Mouse (Mus musculus) telencephalon, adult 2 months (tissue): ENCODE measurements around the gene Commd9.

Experiments
- DNase-seq: peaks from one replicate; pipeline ENCODE4 v3.0.0-alpha.2; 2011; ENCODE audit warnings: low read depth, low spot score

Gene Commd9

DNA sequence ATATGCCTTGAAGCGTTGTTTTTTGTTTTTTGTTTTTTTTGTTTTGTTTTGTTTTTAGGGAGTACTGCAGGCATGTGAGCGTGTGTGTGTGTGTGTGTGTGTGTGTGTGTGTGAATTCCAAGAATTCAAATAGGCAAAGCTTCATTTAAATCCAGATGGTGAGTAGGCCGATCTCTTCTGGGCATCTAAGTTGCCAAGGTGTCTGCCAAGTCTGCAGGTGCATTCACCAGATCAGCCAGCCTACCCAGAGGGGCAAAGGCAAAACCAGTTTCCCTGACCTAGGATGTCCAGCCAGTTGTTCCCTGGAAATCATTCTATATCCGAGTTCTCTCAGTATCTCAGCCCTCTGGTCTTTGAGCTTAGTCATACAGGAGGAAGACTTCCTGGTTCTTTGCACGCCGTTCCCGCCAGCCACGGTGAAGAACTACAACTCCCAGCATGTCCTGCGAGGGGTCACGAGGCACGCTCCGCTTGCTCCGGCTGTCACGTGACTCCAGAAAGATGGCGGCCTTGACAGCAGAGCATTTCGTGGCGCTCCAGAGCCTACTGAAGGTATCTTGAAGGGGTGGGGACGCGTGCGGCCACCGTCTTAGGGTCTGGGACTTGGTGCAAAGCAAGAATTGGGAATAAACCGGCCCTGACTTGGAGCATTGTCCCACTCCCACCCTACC lies at the start of gene Commd9:
Commd9 (plus strand) TSS at position 480 of the 671 bp plus-strand sequence.
- DNase-seq = peak; percentile 92

DNA sequence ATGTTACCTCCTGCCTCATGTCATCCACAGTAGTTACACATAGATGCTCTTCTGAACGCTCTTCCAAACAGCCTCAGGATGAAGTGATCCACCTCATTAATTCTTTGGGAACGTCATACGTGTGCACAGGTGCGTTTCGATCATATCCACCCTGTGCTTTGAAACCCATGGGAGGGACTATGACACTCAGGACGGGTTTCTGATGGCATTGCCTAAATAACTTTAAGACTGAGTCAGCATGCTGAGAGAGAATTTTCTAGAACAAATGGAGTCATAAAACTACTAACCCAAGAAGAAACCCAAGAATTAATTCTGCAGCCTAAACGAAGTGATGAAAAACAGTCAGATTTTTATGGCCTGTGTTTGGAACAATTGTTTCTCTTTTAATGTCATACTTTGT lies 43.3 kb upstream of the Commd9 start:
- no peak for DNase-seq

DNA sequence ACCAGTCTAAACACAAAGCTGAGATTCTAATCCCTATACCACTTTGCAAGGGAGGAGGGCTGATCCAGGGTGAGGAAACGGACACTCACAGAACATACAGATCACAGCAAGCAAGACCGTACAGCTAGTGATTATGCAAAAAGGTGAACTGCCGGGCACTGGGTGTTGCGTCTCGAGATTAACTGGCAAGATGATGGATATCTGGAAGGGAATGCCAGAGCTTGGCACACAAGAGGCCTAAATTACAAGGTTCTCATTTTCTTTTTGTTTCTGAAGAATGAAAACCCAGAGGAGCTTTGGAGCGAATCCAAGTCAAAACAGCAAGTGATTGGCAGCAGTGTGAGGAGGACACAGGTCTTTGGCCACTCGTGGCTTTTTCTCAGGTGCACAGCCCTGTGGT lies 31.3 kb upstream of the Commd9 start:
- no peak for DNase-seq

- no peak for DNase-seq
These were observed 29.9 kb upstream of the Commd9 start for GRCm38 (mm10) chr2:101856174-101856573.

DNA sequence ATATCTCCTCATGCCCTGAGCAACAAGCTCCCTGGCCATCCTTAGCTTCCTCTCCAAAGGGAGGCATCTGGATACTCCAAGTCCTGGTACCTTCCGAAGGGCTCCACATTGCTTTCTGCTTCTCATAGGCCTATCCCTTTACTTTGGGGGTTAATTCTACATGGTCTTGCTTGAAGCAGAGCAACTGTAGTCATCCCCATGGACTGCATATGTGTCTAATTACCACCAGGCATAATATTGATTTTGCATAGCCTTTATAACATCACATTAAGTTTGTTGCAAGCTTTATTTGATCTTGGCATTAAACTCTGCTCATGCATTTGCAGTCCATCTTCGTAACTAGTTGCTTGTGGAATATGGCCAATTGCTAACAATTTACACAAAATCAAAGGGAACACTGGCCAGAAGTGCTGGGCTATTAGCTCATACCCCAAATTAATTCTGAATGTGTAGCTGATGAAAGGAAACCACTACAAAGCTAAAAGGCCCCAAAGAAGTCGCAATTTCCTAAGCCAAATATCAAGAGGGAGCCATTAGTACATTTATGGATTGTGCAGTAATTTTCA lies 25.0 kb upstream of the Commd9 start:
- no peak for DNase-seq

DNA sequence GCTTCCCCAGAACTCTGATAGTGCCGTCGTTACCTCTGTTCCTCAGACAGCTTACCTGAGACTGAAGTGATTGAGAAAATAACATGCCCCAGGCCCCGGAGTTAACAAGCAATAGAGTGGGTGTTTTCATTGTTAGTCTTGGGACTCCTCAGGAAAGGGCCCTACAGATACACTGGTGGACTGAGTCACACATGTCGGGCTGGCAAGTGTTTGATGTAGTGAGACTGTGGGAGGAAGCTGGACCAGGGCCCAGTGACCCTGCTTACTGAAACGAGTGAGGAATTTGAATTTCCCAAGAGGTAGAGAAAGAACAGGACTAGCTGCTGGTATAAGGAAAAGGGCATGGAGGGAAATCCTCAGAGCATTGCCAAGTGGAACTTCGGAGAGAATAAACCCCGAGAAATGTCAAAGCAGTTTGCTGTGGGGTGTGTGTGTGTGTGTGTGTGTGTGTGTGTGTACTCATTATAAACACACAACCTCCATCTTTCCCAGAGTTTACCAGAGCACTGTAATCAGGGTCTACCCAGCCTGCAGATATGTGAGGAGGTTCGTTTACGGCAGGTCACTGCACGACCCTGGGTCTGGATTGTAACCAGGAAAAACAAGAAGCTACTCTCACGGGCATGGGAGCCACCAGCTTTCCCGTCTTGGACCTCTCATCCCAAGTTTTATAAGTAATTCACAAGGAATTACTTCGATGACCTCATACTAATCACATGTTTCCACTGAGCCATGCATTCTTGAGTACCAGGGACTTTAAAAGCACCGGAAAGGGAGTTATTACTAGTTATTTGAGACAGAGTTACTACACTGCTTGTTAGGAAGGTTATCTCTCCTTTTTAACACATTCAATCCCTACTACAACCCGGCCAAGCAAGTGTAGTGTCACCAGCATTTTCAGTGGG lies 23.6 kb upstream of the Commd9 start:
- DNase-seq = no peak

- no peak for DNase-seq
These were observed 17.4 kb upstream of the Commd9 start for GRCm38 (mm10) chr2:101868683-101869082.

DNA sequence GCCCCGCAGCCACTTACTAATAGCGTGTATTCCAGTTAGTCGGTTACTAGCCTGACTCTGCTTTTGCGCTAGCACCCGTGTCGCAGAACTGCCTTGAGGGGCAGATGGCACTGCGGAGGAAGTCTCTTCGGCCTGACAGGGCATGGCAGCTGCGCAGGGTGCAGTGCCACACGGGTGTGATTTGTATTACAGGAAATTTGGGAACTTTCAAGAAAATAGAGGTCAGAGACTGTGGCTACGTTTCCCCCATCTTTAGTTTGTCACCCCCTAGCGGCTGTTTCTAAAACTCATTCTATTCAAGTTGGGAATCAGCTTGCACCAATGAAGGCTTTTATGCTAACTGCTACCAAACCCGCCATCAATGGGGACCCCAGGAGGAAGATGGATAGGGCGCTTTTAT lies 14.9 kb upstream of the Commd9 start:
- DNase-seq = no peak

DNA sequence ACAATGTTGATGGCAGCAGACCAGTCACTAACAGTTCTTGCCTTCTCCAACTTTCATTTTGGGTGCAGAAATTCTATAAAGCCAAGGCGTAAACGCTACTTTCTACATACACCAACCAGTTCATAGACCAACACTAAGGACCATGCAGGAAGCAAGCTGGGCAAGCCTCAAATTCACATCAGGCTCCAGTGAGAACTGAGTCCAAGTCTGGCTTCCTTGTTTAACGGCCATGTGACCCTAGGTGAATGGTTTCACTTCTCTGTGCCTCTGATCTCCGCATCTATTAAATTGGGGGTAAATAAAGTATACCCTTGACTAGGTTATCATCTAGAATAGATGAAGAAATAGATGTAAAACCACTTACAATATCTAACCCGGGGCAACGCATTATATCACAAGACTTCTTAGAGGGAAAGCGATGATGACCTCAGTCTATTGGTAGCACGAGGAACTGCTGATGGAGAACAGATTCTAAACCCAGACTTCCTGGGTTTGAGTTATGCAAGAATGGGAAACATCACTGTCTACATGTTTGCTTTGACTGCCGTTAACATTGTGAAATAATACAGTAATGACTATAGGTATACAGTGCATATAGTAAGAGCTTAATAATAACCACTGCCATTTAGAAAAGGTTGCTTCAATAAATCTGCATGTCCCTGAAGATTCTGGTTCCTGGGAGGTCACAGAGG lies 4.4 kb upstream of the Commd9 start:
- DNase-seq = no peak

- DNase-seq = peak; percentile 60
These were observed 3.0 kb upstream of the Commd9 start, which contains the start of gene Prr5l for GRCm38 (mm10) chr2:101882998-101883397. Gene Prr5l, minus strand, starts transcription at chr2:101883027.

DNA sequence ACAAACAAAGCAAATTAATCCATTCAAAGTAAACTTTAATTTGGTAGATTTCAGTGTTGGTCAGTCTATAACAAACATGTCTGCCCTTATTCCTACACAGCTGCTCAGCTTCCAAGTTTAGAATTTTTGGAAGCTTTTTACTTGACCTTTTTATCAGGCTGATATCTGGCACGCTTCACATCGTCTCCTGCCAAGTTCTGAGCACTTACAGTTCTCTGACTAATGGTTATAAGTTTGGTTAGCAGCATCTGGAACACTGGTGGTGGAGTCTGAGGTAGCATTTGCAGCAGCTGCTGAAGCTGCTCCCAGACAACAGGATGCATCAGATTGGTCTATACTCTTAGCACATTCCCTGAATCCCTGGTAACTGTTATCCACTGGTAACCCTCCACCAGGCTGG lies 1.8 kb upstream of the Commd9 start:
- no peak for DNase-seq

DNA sequence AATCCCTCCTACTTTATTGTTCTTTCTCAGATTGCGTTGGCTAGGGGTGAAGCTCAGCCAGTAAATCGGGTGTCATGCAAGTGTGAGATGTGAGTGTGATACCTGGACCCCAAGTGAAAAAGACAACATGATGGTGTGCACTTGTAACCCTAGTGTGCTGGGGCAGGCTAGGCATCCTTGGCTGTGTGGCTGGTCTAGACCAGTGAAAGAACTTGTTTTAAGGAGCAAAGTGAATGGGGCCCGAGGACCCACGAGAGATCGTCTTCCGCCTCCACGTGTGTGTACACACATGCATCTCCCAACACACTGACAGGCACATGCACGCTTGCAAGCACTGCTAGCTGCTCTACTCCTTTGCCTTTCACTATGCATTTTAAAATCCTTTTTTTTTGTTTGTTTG lies 2.8 kb downstream of the Commd9 start:
- no peak for DNase-seq

- DNase-seq = no peak
These were observed 5.1 kb downstream of the Commd9 start for GRCm38 (mm10) chr2:101891143-101891542.

- DNase-seq = no peak
These were observed 8.1 kb downstream of the Commd9 start for GRCm38 (mm10) chr2:101894126-101894525.

- no peak for DNase-seq
These were observed 10.6 kb downstream of the Commd9 start for GRCm38 (mm10) chr2:101896425-101897204.

GRCm38 (mm10) chr2:101902196-101902595 lies 16.1 kb downstream of the Commd9 start:
- no peak for DNase-seq

DNA sequence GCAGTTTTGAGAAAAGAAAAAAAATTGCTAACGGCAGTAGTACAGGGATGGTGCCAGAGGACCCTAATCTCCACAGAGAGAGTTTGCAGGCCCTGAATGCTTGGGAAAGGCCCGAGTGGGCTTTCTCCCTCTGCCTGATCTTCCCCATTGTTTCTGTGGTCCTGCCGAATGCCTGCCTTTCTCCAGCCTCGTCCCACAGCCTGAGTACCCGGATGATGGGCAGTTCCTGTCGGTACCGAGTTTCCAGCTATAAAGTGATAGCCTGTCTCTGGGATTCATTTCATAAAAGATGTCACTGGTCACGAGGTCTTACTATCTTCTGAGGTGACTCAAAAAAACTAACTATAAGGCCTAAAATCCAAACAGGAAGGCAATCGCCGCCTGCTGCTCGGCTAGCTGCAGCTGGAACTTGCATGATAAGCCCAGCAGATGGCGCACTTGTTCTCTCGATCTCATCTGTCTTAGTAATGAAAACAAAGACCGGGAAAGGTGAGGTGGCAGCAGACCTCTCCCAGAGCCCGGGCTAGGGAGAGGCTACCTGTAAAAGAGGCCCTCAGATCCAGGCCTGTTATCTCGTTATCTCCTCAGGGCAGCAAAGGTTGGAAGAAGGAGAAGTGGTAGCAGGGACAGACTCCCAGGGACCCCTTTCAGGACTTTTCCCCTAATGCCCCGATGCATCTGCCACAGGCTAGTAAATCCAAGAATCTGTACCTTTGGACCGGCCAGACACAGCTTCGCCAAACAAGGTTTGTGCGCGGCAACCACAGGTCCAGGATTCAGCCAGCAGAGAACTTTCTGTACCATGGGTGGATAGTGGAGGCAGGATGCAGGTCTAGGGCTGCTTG lies 19.7 kb downstream of the Commd9 start:
- peak; percentile 65 for DNase-seq

- DNase-seq = no peak
These were observed 20.3 kb downstream of the Commd9 start for GRCm38 (mm10) chr2:101906379-101906690.

DNA sequence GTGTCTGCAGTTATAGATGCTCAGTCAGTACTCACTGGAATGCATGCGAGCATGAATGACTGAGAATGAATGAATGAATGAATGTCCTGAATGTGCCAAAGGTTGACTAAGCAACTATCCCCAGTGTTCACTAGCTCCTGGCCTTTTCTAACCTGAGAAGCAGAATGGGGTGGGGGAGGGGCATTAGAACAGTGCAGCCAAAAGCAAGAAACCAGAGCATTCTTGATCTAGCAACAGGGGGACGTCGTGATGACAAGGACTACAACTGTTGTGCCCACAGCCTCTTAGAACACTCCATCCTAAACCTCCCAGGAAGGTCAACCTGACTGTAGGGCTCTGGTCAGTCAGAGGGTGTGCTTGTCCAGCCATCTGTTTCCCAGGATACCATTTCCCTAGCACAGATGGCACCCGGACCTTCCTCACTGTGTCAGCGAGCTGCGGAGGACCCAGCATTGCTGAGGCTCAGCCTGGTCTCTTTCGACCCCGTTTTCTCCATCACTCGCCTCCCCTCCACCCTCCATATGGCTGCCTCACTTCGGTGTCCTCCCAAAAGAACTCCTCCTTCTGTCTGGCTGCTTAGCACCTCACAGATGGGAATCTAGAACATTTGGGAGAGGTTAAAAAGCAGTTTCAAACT lies 21.5 kb downstream of the Commd9 start:
- DNase-seq = peak; percentile 52

DNA sequence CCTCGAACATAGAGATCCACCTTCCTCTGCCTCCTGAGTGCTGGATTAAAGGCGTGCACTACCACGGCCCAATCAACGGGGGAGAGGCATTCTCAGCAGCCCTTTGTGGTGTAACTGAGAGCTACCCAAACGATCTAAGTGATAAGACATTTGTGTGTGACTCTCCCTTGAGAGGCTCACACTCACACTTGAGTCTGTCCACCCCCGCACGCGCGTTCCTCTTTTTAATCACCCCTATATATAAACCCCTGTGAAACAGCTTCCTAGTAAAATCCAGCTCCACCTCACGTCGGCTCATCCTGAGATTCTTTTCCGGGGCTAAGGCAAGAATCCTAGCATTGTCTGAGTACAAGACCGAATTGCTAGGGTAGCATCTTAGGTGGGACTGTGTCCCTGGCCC lies 22.7 kb downstream of the Commd9 start:
- DNase-seq = peak; percentile 53
